Mouse (Mus musculus) heart, postnatal 10 days (tissue): ENCODE data around the gene Tbx10. TPM values are rescaled to one million over a fixed set of nuclear protein-coding genes. Genes with fewer than 3 reads are reported as not detected.
A peak's percentile ranks its signal among the peaks of the same experiment; 100 is the strongest.

Experiments
- DNase-seq, 2 experiments: peaks; one replicate each; pipeline ENCODE4 v3.0.0; 2021
- intact Hi-C: fragments of 180-260 bp; cut with DNase I; formaldehyde crosslinking; loops from one replicate; pipeline ENCODE4 v1.15.1; 2025
- total RNA-seq, 2 experiments: library from RNA; stranded (reverse); gene quantifications; 2 replicates each; pipeline ENCODE4 v1.2.3; 2021

Tbx10 gene
- total RNA-seq, 2 experiments from 2014 or later = not detected

DNA sequence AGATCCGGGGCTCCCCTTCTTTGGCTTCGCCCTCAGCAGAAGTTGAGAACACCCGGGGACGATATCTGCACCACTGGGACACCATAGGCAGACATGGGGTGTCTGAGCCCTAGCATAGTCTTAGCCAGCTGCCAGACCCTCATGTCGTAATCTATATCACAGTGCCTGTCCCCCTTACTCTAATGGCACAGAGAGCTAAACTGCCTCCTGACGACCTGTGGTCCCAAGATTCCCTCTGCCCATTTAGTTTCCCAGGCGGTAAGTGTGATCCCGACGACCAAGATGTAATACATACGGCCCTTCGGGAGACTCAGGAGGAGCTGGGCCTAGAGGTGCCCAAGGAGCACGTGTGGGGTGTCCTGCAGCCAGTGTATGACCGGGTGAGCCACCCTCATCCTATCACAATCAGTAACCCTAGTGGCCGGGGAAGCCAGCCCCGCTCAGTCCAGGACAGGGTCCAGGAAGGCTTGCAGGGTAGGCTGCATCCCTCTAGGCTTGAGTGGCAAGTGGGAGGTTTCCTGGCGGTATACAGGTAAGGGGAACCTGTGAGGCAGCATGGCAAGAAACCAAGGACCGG is 8.5 kb downstream of the Tbx10 start:
- no peak for DNase-seq
- intact Hi-C loops = no loop called here

DNA sequence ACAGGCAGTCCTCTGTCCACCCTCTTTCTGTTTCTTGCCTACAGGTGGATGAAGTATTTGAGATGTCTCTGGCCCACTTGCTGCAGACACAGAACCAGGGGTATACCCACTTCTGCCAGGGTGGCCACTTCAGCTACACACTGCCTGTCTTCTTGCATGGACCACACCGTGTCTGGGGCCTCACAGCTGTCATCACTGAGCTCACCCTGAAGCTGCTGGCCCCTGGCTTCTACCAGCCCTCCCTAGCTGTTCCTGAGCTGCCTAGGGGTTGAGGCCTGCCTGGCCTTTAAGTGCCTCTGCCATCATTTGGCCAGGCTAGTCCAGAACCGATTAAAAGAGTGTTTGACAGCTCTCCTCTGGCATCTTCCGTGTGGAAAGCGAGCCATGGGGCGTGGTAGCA is 9.2 kb downstream of the Tbx10 start:
- DNase-seq = no peak
- intact Hi-C loops = no loop called here

DNA sequence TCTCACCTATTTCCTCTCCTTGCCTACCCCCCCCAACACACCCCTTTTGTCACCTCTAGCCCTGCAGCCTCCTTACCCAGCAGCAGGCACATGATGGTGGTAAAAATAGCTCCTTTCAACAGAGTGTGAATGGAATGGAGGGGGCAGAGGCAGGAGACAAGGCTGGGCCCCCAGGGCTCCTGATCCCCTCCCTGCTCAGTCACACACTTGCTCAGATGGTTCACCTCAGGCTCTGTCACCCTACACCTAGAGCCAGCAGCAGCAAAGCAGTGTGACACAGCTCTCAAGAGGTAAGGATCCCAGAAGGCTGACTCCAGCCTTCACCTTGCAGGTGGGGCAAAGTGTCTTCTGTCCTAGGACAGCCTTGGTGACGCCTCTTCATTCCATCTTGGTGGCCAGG is 10.6 kb downstream of the Tbx10 start, which contains the start of gene Doc2g:
Gene Doc2g (plus strand): TSS at position 202 of the 400 bp plus-strand sequence.
- intact Hi-C loops = no loop called here
- DNase-seq = peak; percentile 43 to 64

DNA sequence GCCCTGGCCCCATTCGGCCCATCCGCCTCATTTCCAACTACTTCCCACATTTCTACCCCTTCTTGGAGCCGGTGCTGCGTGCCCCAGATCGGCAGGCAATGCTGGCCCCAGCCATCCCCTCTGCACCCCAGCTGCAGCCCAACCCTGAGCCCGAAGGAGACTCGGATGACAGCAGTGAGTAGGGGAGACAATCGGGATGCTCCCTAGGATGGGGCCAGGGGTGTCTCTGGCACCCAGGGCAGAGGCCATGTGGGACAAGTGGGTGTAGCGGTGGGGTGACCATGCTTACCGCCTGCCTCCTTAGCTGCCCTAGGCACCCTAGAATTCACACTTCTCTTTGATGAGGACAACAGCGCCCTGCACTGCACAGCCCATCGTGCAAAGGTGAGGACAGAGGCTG is 11.1 kb downstream of the Tbx10 start:
- DNase-seq = no peak
- intact Hi-C loops = no loop called here

DNA sequence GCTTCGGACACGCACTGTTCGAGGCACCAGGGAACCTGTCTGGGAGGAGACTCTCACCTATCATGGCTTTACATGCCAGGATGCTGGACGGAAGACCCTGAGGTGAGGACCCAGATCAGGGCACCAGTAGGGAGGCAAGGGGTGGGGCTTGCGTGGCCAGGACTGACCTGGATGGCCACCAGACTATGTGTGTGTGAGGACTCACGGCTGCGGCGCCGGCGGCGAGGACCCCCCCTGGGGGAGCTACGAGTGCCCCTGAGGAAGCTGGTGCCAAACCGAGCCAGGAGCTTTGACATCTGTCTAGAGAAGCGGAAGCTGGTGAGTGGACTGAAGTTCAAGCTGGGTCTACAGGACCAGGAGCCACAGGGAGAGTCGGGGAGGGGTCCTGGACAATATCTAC is 11.8 kb downstream of the Tbx10 start:
- no peak for DNase-seq
- intact Hi-C loops = no loop called here

DNA sequence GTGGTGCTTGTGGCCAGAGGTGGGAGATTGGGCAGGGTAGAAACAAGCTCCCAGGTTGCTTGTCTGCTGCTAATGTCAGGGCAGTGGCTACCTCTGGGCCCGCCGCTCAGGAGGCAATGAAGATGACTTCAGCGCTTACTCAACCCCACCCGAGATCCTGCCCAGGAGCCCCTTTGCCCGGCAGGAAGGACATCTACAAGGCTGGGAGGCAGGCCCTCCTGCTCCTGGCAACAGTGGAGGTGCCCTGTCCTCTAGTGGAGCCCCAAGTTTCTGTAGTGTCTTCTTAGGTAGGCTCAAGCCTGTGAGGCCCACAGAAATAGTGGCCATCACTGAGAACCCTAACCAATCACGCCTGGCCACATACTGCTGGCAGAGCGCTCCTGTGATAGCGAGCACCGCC is 12.5 kb downstream of the Tbx10 start:
- DNase-seq = no peak
- intact Hi-C loops = no loop called here

DNA sequence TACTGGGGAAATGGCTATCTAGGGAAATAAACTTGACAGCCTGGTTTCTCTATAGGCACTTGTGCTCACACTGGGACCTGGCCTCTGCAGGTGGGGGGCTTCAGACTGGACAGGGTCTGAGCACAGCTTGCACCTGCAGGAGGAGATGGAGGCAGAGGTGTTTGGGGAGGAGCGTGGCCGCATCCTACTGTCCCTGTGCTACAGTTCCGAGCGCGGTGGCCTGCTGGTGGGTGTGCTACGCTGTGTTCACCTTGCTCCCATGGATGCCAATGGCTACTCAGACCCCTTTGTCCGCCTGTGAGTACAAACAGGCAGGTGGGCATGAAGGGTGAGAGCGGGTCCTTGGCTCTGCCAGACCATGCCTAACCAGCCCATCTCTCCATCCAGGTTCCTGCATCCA is 13.4 kb downstream of the Tbx10 start:
- intact Hi-C loops = no loop called here
- no peak for DNase-seq

DNA sequence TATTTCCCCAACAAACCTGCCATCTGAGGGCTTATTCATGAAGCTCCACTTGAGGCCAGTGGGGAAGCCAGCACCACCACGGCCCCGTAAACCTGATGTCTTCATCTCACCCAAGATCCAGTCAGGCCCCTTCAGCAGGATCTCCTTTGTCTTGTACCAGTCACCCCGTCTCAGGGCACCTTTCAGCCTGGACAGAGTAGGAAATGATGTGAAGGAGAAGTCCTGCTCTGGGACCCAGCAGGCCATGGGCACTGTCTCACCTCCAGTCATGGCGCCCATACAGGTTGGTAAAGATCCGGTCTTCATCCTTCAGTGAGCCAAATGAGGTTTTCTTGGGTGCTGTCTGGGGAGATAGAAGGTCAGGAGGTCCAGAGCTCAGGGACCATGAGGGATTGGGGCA is 18.5 kb downstream of the Tbx10 start:
- intact Hi-C loops = no loop called here

DNA sequence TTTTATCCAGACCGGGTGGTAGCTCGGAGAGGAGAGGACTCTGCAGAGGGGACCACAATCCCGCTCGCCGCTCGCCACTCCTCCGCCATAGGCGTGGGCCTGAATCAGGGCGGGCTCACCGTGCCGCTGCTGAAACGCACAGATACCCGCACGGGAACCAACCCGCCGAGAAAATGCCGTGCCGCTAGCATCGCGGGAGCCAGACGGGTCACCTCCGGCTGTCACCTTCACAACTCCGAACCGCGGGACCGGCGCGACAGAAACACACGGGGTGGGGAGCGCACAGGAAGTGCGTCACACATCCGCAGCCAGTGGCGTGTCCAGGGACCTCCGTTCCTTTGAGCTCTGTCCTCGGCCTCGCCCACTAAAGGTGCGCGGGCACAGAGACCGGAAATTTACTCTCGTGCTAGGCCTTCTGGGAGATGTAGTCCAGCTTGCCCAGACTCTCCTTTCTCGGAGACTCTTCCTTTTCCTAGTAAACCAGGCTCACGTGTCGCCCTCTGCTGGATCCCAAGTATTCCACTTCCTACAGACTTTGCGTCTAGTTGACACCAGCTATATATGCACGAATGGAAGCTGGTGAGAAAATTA is 20.0 kb downstream of the Tbx10 start, which contains the start of gene Ndufv1:
Gene Ndufv1 (minus strand): TSS at position 375 of the 591 bp plus-strand sequence.
- intact Hi-C loops = loop anchor here (1.0 kb wide), 1 partner anchor 66 kb away; no protein-coding TSS in a partner anchor
- peak; percentile 98 for DNase-seq

More for the DNA sequence above, 18.5 kb downstream of the Tbx10 start:
- no peak for DNase-seq

DNA sequence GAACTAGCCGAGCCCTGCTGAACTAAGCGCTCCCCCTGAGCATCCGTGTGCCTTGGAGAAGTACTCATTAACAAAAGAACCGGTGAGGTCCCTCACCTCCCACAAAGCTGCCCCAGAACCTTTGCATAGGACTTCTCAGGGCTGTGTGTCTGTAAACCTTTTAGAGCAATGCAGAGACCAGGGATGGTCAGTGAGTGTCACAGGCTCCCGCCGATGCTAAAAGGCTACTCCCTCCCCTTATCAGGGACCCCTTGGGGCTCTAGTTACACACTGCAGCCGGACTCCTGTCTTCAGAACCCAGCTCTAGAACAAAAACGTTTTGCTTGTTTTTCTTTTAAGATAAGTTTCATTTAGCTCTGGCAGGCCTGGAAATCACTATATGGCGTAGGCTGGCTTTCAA is 20.5 kb downstream of the Tbx10 start:
- no peak for DNase-seq
- intact Hi-C loops = no loop called here

DNA sequence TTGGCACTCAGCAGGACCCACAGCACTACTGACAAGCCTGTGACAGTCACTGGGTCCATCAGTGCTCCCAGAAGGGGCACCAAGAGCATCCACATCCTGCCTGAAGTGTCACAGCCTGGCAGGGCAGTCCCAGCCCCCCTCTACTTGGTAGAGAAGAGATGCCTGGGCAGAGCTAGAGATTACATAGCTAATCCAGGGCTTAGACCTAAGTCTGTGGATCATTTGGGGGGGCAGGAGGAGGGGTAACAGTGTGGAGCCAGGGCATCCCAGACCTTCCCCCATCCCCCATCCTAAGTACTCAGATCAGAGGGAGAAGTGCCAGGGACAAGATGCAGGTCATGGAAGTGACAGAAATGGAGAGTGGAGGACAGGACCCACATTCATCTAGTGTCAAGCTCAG is 22.2 kb downstream of the Tbx10 start:
- intact Hi-C loops = loop anchor here (5.0 kb wide), 3 partner anchors 67 to 212 kb away; partner anchors contain the start of genes Cabp2 and Coro1b
- no peak for DNase-seq

DNA sequence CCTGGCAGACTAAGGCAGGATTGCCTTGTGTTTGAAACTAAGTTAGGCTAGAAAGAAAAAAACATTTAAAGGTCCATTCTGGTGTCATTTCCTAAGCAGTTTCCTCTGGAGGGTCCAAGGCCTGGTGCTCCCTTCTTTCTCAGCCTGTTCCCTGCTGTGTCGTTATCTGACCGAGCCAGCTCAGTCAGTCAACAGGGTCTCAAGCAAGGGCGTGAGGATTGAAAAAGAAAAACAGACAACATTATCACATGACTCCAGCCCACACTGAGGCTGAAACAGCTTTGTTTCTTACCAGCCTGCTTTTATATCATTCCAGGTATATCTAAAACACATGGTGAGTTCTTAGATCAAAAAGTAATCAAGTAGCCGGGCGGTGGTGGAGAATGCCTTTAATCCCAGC is 23.1 kb downstream of the Tbx10 start:
- intact Hi-C loops = loop anchor here (5.0 kb wide), 3 partner anchors 67 to 212 kb away; partner anchors contain the start of genes Cabp2 and Coro1b
- DNase-seq = no peak

DNA sequence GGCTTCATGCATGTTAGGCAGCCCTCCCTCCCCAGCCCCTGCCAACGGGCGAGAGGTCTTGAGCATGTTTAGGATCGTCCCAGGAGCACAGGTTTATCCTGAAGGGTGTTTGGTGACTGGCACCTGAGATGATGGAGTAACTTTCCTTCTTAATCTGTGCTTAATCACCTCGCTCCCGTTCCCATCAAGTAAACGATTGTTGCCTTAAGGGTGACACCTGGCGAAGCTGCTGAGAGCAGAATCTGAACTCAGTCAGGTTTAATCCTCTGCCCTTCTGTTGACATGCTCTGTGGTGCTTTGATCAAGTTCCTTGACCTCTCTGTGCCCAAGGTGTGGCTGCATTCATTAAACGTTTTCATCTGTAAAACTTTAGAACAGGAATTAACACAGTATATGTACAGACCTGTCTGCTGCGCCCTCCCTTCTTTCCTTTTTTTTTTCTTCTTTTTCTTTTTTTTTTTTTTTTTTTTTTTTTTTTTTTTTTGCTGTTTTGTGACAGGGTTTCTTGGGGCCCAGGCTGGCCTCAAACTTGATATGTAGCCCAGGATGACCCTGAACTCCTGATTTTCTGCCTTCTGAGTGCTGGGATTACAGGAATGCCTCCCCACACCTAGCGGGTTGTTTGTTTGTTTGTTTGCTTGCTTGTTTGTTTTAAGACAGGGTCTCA is 25.5 kb downstream of the Tbx10 start:
- no peak for DNase-seq
- intact Hi-C loops = loop anchor here (5.0 kb wide), 3 partner anchors 64 to 209 kb away; partner anchors contain the start of genes Cabp2 and Coro1b

DNA sequence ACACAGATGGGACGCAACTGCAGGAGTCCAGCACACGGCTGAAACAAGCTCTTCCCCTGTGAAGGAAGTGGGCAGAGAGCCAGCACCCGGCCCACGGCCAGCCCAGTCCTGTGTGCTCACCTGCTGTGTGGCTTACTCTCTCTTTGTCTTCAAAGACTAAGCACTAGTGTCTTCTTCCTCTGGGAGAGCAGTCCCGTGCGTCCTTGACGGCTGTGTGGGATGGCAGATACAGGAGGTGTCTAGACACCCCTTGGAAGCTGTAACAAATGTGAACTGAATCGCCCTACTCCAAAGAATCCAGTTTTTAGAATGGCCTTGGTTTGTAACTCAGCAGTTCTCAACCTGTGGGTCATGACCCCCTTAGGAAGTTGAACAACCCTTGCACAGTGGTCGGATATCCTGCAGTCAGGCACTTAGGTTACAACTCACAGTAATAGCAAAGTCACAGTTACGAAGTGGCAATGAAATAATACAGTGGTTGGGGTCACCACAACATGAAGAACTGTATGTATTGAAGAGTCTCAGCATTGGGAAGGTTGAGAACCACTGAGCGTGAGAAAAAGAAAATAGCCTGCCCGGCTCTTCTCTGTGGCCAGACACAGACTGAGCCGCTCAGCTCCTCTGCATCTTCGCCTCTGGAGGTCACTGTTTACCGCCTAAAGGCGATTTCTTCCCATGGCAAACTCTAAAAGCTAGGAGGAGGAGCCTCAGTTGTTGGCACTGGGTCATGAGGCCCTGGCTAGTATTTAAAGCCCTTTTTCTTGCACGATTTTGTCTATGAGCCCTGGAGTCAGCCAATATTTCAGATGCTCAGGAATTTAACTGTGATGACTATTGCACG is 26.4 kb downstream of the Tbx10 start:
- DNase-seq = peak; percentile 92 to 93
- intact Hi-C loops = loop anchor here (1.0 to 5.0 kb wide), 4 partner anchors 28 to 208 kb away; partner anchors contain the start of genes Cabp2 and Coro1b

DNA sequence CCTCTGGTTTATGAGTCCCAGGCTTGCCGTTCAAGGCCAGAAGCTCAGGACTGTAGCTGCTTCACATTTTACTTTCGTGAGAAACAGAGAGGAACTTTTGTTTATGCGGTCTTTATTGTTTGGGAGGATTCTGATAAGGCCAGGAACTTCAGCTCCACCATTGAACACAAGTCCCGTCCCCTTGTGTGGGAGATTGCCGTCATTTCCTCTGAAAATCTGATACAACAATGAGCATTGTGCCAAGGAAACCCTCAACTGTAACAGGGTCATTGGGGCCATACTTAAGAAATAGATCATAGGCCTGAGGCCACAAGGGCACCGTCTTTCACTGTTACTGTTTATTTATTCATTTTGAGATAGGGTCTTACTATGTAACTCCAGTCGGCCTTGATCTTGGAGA is 30.6 kb downstream of the Tbx10 start:
- no peak for DNase-seq
- intact Hi-C loops = no loop called here

DNA sequence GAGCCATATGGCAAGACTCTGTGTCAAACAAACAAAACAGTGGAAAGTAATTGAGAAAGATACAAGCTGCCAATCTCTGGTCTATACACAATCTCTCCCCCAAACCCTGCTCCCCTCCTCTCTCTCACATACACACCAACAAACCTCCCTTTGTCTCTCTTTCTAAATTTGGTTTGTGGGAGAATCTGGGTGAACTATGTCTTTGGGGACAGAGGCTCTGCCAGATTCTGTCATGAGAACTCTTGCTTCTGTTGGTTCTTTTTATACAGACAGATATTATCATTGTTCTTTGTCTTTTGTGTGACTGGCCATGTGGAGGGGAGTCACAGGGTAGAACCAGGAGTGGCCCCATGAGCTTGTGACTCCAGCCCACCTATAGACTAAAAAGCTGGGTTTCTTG is 35.0 kb downstream of the Tbx10 start:
- intact Hi-C loops = no loop called here
- DNase-seq = no peak

DNA sequence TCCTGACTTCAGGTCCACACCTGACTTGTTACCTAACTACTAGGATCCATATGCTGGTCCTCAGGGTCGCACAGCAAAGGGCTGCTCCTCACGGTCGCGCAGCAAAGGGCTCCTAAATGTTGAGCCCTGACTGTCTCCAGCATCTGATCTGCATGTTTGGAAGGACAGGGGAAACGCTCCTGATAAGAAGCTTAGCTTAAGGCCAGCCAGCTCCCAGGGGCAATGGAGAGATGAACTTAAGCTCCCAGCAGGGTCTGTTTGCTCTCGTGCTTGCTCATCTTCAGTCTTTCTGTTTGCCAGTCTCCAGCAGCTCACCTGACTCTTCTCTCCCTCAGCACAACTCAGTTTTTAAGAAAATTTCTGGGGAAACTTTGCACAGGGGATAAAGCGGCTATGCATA is 40.1 kb downstream of the Tbx10 start:
- no peak for DNase-seq
- intact Hi-C loops = no loop called here

DNA sequence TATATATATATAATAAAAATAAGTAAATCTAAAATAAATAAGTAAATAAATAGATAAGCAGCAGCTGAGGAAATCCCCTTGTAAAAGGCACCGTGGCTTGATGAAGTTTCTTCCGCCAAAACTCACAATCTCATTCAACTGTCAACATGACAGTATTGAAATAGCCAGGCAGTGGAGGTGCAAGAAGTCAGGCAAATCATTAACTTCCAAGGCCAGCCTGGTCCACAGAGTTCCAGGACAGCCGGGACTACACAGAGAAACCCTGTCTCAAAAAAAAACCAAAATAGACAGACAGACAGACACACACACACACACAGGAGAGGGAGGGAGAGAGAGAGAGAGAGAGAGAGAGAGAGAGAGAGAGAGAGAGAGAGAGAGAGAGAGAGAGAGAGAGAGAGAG is 40.7 kb downstream of the Tbx10 start:
- no peak for DNase-seq
- intact Hi-C loops = no loop called here

DNA sequence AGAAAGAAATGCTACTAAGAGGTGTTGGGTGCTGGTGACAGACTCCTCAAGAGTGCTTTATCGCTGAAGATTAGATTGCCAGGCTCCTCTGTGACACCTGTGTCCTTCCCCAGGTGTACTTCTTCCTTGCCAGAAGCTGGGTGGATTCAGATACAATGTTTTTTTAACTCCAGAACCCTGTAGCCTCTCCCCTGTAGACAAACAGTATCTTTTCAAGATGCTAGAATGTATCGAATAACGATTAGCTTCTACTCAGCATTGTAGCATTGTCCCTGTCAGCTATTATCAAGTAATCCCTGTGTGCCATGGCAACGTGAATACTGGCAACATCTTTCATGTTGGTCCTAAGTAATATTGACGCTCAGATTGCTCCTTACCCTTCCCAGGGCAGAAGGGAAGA is 41.2 kb downstream of the Tbx10 start:
- no peak for DNase-seq
- intact Hi-C loops = no loop called here

DNA sequence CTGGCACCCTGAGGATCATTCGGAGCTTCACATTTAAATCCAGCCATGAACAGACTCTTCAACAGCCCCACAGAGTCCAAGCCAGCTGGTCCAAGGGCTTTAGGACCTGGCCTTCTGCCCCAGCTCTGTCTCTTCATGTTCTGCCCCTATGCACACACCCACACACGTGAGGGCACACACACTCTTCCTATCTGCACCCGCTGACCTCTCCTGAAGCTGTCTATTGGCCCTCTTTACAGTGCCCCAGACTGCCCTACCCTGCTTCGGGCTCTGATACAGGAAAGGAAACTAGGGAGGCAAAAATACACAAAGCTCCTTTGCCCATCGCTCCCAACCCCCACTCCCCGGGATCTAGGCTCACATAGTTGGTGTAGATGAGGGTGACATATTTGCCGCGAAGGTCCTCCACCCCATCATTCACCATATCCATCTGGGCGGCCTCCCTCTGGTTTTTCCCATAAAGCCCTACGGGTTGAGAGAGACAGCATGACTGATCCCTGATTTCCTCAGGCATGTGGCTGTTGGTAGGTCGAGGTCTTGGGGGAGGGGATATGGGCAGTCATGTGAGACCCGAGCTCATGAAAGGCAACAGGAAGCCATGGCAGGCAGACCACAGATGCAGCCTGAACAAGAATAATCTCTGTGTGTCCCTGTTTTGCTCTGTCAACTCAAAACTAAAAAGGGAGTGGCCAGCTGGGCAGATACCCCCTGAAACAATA is 43.9 kb downstream of the Tbx10 start:
- intact Hi-C loops = no loop called here
- DNase-seq = no peak
